Mouse (Mus musculus) neural tube, postnatal 0 days (tissue): ENCODE measurements around the gene Slc17a3. TPM values are rescaled to one million over a fixed set of nuclear protein-coding genes. Genes with fewer than 3 reads are reported as not detected.

Experiments
- polyA plus RNA-seq: library from polyadenylated mRNA; unstranded; fragments of >200 nt; fragmentation: Nextera tagmentation; extraction: Ambion mirVana; gene quantifications from 2 replicates; pipeline ENCODE4 v1.2.1, GENCODE M21; 2015

Gene Slc17a3
- not detected in 2 replicates for polyA plus RNA-seq

DNA sequence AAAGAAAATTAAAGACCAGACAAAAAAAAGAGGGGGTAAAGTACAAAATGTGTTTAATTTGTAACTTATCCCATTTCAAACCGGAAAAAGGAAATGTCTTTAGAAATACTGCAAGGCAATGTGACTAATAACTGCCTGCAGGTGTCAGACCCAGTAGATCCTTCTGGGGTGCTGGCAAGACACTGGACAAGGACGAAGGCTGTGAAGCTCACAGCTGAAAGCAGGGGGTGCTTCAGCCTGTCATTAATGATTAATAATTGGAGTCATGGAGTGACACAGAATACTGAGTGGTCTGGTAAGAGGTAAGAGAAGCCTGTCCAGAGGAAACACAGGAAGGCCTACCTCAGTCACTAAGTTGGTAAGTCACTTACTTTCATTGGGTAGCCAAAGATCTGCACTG lies at the start of gene Slc17a3:
Slc17a3 (plus strand) TSS at position 127 of the 400 bp plus-strand sequence.

DNA sequence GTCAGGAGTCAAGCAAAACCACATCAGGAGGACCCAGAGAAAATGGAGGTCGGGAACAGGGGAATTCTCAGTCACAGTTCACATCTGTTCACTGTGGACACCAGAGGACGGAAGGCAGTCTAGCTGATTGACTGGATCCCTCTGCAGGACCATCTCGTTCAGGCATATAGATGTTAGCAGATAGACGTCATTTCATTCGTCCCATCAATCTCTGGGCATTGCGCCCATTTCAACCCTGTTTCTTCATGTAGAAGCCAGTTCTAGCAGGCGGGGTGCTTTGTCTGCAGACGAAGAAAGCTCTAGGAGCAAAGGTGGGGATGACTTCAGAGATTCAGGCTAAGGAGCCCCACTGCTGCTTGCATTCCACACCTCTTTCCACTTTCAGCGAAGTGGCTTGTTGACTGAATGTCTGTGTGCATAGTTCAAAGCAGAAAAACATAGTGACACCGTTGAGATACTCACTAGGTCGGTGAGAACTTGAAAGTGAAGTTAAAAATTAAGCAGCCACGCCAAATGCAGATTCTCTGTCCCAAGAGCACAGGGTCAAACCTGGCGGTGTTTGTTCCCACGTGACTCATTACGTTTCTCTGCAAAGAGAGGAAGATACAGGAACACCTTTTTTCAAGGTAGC lies 32.7 kb upstream of the Slc17a3 start, which contains the start of gene Slc17a2:
Slc17a2 (plus strand) TSS at position 572 of the 631 bp plus-strand sequence.

DNA sequence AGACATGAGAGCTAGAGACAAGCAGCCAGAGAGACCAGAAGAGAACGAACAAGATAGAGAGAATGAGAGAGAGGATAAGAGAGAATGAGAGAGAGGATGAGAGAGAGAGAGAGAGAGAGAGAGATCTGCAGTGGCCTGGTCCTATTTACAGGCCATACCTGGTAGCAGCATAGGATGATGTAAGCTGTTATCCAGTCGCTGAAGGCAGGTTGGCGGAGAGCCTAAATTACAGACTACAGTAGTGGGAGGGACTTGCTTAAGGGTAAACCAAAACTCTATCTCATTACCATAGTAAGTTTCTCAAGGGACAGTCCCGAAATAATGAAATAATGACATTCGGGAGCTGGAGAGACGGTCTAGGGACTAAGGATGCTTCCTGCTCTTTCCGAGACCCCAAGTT lies 28.2 kb downstream of the Slc17a3 start, which contains the start of gene Slc17a1:
Slc17a1 (plus strand) TSS at position 346 of the 400 bp plus-strand sequence.

Other genes with a start within 250 kb of the Slc17a3 start
- gene Hist1h2be, start 218.3 kb upstream of the Slc17a3 start, polyA plus RNA-seq = 0.80 and 0.89 TPM in 2 replicates
- gene Hist1h1e, start 216.9 kb upstream of the Slc17a3 start, polyA plus RNA-seq = 7.7 and 9.3 TPM in 2 replicates
- 0.19 and 0.41 TPM in 2 replicates for gene Hist1h2ac, start 155.5 kb upstream of the Slc17a3 start, polyA plus RNA-seq
- gene Hist1h2bc, start 155.2 kb upstream of the Slc17a3 start, polyA plus RNA-seq = 37.8 and 45.4 TPM in 2 replicates
- gene Hist1h1t, start 143.6 kb upstream of the Slc17a3 start, polyA plus RNA-seq = not detected in 2 replicates
- 2.4 and 3.7 TPM in 2 replicates for gene Hist1h4c, start 141.0 kb upstream of the Slc17a3 start, polyA plus RNA-seq
- 6.6 and 7.2 TPM in 2 replicates for gene Hfe, start 128.6 kb upstream of the Slc17a3 start, polyA plus RNA-seq
- 16.4 and 22.5 TPM in 2 replicates for gene Hist1h1c, start 100.6 kb upstream of the Slc17a3 start, polyA plus RNA-seq
- gene Hist1h3c, start 93.8 kb upstream of the Slc17a3 start, polyA plus RNA-seq = not detected in 2 replicates
- gene Hist1h2bb, start 92.7 kb upstream of the Slc17a3 start, polyA plus RNA-seq = 0.62 TPM in 1 of 2 replicates, not detected in the other
- gene Hist1h2ab, start 88.3 kb upstream of the Slc17a3 start, polyA plus RNA-seq = 2.7 and 4.7 TPM in 2 replicates
- gene Hist1h3b, start 87.2 kb upstream of the Slc17a3 start, polyA plus RNA-seq = 0.58 TPM in 1 of 2 replicates, not detected in the other
- 1.2 TPM in 1 of 2 replicates, not detected in the other for gene Hist1h4b, start 82.4 kb upstream of the Slc17a3 start, polyA plus RNA-seq
- gene Hist1h4a, start 78.2 kb upstream of the Slc17a3 start, polyA plus RNA-seq = 0.54 TPM in 1 of 2 replicates, not detected in the other
- 0.66 and 0.94 TPM in 2 replicates for gene Hist1h3a, start 77.0 kb upstream of the Slc17a3 start, polyA plus RNA-seq
- 0.50 and 0.66 TPM in 2 replicates for gene Hist1h1a, start 75.8 kb upstream of the Slc17a3 start, polyA plus RNA-seq
- not detected in 2 replicates for gene Trim38, start 69.5 kb upstream of the Slc17a3 start, polyA plus RNA-seq
- not detected in 2 replicates for gene Slc17a2, start 32.4 kb upstream of the Slc17a3 start, polyA plus RNA-seq
- gene Slc17a1, start 28.3 kb downstream of the Slc17a3 start, polyA plus RNA-seq = not detected in 2 replicates
- not detected in 2 replicates for gene Slc17a4, start 75.6 kb downstream of the Slc17a3 start, polyA plus RNA-seq
- gene Hist1h2ba, start 94.7 kb downstream of the Slc17a3 start, polyA plus RNA-seq = not detected in 2 replicates
- not detected in 2 replicates for gene Hist1h2aa, start 95.0 kb downstream of the Slc17a3 start, polyA plus RNA-seq
- gene Scgn, start 151.8 kb downstream of the Slc17a3 start, polyA plus RNA-seq = 0.88 and 0.98 TPM in 2 replicates